Mouse (Mus musculus): ENCODE data around the gene Jmjd1c.

- TF ChIP-seq POLR2A (IDR thresholded peaks at IDR 0.05; ENCODE audit: extremely low read depth, insufficient read depth, low read length) (no peak), CTCF (IDR thresholded peaks at IDR 0.05; ENCODE audit: extremely low read depth, insufficient read depth, low read length) (no peak)
Measured at GRCm38 (mm10) chr10:67282531-67282930, 186.6 kb downstream of the Jmjd1c start.
